Mouse (Mus musculus) intestine, postnatal 0 days (tissue): Measurements from ENCODE around the gene Adamtsl4. TPM values are rescaled to one million over a fixed set of nuclear protein-coding genes. Genes with fewer than 3 reads are reported as not detected.

Source experiments
- ATAC-seq: fragments of 200-750 bp; cut with Nextera tagmentation; 2 replicates; pipeline ENCODE4 v1.8.0; 2017; ENCODE audit warnings: mild to moderate bottlenecking, moderate TSS enrichment, moderate library complexity
- H3K27ac ChIP-seq: fragments of 300-500 bp; sonication (generic); 2 replicates; pipeline ENCODE4 v1.5.1; 2014; ENCODE audit warnings: mild to moderate bottlenecking, low read depth, low read length, moderate library complexity
- H3K27me3 ChIP-seq: fragments of 300-500 bp; sonication (generic); replicated peaks from 2 replicates; pipeline ENCODE4 v1.6.1; 2014; ENCODE audit warnings: low read length, mixed read lengths; ENCODE audit not compliant: control insufficient read depth, insufficient read depth
- H3K36me3 ChIP-seq: fragments of 300-500 bp; sonication (generic); 2 replicates; pipeline ENCODE4 v1.6.1; 2014; ENCODE audit warnings: mild to moderate bottlenecking, moderate library complexity; ENCODE audit not compliant: control insufficient read depth, insufficient read depth
- H3K4me1 ChIP-seq: fragments of 300-500 bp; sonication (generic); replicated peaks from 2 replicates; pipeline ENCODE4 v1.6.1; 2014; ENCODE audit warnings: antibody characterized with exemption, low read length, mixed read lengths; ENCODE audit not compliant: control insufficient read depth, insufficient read depth
- H3K4me2 ChIP-seq: fragments of 300-500 bp; sonication (generic); replicated peaks from 2 replicates; pipeline ENCODE4 v1.6.1; 2014; ENCODE audit warnings: low read depth, mild to moderate bottlenecking, moderate library complexity
- H3K4me3 ChIP-seq: fragments of 300-500 bp; sonication (generic); 2 replicates; pipeline ENCODE4 v1.5.1; 2014; ENCODE audit warnings: low read depth, low read length
- H3K9ac ChIP-seq: fragments of 300-500 bp; sonication (generic); 2 replicates; pipeline ENCODE4 v1.6.1; 2014; ENCODE audit warnings: mild to moderate bottlenecking, low read depth, low read length
- H3K9me3 ChIP-seq: fragments of 300-500 bp; sonication (generic); 2 replicates; pipeline ENCODE4 v1.6.1; 2016; ENCODE audit warnings: mixed run types; ENCODE audit not compliant: control insufficient read depth
- CTCF ChIP-seq: sonication (generic); IDR thresholded peaks from 2 replicates; pipeline ENCODE4 v1.5.1; 2016; ENCODE audit warnings: low read depth, mild to moderate bottlenecking, control low read depth, antibody characterized with exemption, moderate library complexity
- WGBS: fragments of 180-500 bp; shearing (Covaris S2); extraction: QIAGEN DNeasy Blood & Tissue Kit; methylation state at CpG from one replicate; pipeline ENCODE4 v1.1.7; 2014; 5-methylcytosine and 5-hydroxymethylcytosine counted together
- polyA plus RNA-seq: library from polyadenylated mRNA; unstranded; fragments of >200 nt; fragmentation: Nextera tagmentation; extraction: Ambion mirVana; gene quantifications from 2 replicates; pipeline ENCODE4 v1.2.1, GENCODE M21; 2015

The Adamtsl4 gene
- polyA plus RNA-seq, 1 experiment from 2014 or later, result 3.8 TPM

DNA sequence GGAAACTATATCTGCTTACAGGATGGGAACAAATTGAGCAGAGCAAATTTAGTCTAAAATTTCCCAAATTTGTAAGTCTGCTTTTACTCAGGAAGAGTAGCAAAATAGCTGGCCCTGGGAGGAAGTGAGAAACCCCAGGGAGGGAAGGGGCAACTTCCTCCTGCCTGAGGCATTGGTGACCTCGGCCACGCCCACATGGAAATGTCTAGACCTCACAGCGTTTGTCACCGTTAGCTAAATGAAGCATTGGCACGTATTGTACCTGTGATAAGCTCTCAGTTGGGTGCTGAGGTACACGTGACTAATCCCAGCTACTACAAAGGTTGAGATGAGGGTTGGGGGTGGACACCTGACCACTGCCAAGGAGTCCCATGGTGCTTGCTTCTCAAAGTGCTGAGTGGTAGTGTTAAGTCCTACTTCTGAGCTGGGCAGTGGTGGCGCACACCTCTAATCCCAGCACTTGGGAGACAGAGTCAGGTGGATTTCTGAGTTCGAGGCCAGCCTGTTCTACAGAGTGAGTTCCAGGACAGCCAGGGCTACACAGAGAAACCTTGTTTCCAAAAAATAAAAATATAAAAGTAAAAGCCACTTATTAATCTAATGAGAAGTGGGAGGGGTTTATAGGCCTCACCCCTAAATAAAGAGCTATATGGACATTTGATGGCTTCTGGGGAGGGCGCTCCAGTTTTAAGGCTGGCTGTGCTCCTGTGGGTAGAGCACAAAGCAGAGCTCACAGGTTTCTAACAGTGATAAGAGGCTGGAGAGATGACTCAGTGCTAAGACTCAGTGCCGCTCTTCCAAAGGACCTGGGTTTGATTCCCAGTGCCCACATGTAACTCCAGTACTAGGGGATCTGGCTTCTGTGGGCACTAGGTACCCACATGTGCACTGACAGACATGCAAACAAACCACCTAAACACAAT, 42.1 kb downstream of the Adamtsl4 start:
- no peak for TF ChIP-seq CTCF

DNA sequence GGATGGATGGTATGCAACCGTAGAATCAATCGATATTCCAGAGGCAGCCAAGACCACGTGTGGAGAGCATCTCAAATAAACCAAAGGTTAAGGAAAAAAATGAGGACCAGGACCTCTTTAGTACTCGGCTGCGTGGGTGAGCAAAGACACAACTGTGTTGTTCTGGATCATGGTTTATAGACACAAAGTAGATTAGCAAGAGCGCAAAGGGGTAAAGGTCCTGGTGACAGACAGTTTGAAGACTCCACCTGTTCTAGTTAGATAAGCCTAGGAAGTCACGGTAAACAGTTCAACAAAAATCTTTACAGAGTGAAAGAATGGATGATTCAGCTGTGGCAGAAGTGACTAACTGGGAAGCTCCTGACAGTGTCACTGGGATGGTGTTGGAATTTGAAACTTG, 44.6 kb downstream of the Adamtsl4 start:
- no peak overlapping the region for H3K4me3 ChIP-seq
- H3K36me3 ChIP-seq, result peaks cover 3% of the 10 kb centered on the region; the same call in 1 of the 2 replicates
- H3K4me1 ChIP-seq, result no peaks in the 10 kb centered on the region
- ATAC-seq, result peak; percentile 88
- no peak overlapping the region for H3K4me2 ChIP-seq
- TF ChIP-seq CTCF, result no peak
- H3K9me3 ChIP-seq, result no peaks in the 10 kb centered on the region
- peak overlapping the region; percentile 36; the same call in 1 of the 2 replicates for H3K27ac ChIP-seq
- H3K27me3 ChIP-seq, result no peaks in the 10 kb centered on the region
- WGBS, result 35% methylated on average over 7 of the region's 7 CpGs
- no peak overlapping the region for H3K9ac ChIP-seq

More for the DNA sequence above, 42.1 kb downstream of the Adamtsl4 start:
- Histone ChIP-seq H3K4me2 (no peak overlapping the region), H3K9ac (no peak overlapping the region), H3K36me3 (no peaks in the 10 kb centered on the region), H3K4me3 (no peak overlapping the region), H3K27me3 (no peaks in the 10 kb centered on the region), H3K27ac (no peak overlapping the region), H3K4me1 (no peaks in the 10 kb centered on the region), H3K9me3 (no peaks in the 10 kb centered on the region)
- WGBS, result 56% methylated on average over 10 of the region's 10 CpGs
- ATAC-seq, result peak; percentile 61

- Histone ChIP-seq H3K27me3 (no peaks in the 10 kb centered on the region), H3K4me3 (no peak overlapping the region), H3K36me3 (peaks cover 18% of the 10 kb centered on the region; the same call in 1 of the 2 replicates), H3K4me2 (no peak overlapping the region), H3K27ac (no peak overlapping the region), H3K4me1 (no peaks in the 10 kb centered on the region; the same call in 1 of the 2 replicates), H3K9me3 (no peaks in the 10 kb centered on the region), H3K9ac (no peak overlapping the region)
- 81% methylated on average over 1 of the region's 1 CpGs for WGBS
- ATAC-seq, result no peak
- peak; percentile 45 for TF ChIP-seq CTCF
Observed at GRCm38 (mm10) chr3:95639694-95640093, 48.0 kb downstream of the Adamtsl4 start.

DNA sequence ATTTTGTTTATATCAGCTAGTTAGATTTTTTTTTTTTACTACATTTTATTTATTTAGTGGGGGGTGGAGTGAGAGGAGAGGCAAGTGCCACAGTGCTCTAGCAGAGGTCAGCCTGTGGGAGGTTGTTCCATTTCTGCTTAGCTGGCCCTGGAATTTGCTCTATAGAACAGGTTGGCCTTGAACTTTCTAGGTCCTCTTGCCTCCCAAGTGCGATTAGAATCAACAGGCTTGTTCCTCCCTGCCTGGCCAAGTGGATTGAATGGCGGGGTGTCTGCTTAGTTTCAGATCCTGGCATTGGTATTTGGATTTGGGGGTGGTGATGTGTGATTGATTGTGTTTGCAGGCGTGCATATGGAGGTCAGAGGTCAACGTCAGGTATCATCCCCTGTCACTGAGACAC, 51.6 kb downstream of the Adamtsl4 start:
- H3K4me1 ChIP-seq, result no peaks in the 10 kb centered on the region; the same call in 1 of the 2 replicates
- H3K4me2 ChIP-seq, result no peak overlapping the region
- 44% methylated on average over 4 of the region's 4 CpGs for WGBS
- ATAC-seq, result no peak
- H3K36me3 ChIP-seq, result peaks cover 46% of the 10 kb centered on the region
- no peaks in the 10 kb centered on the region for H3K27me3 ChIP-seq
- no peak overlapping the region for H3K9ac ChIP-seq
- TF ChIP-seq CTCF, result no peak
- no peak overlapping the region for H3K4me3 ChIP-seq
- no peaks in the 10 kb centered on the region for H3K9me3 ChIP-seq
- no peak overlapping the region for H3K27ac ChIP-seq

DNA sequence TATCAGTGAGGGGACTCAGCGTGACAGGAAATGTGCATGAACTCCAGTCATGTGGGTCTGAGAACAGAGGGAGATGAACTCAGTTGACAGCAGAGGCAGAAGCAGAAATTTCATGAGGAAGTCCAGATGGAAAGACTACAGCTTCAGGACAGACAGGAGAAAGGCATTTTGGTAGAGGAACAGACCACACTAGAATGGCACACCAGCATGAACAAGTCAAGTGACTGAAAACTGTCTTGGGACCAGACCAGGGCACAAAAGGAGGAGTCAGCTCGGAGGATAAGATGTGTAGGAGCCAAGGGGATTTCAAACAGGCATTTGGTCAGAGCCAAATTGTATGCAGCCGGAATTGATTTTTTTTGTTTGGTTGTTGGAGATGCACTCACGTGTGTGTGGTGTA, 52.1 kb downstream of the Adamtsl4 start:
- H3K4me3 ChIP-seq, result no peak overlapping the region
- H3K27me3 ChIP-seq, result no peaks in the 10 kb centered on the region
- H3K9me3 ChIP-seq, result no peaks in the 10 kb centered on the region
- 0 out of 2 replicates have a peak overlapping the region, but pooled peaks have one; percentile 0 for H3K27ac ChIP-seq
- peaks cover 50% of the 10 kb centered on the region for H3K36me3 ChIP-seq
- H3K4me1 ChIP-seq, result no peaks in the 10 kb centered on the region; the same call in 1 of the 2 replicates
- H3K9ac ChIP-seq, result no peak overlapping the region
- WGBS, result 56% methylated on average over 4 of the region's 4 CpGs
- ATAC-seq, result no peak
- H3K4me2 ChIP-seq, result no peak overlapping the region
- no peak for TF ChIP-seq CTCF
